Mouse (Mus musculus) stomach, embryonic 14.5 days (tissue): ENCODE results near the gene Gm13696. TPM values are rescaled to one million over a fixed set of nuclear protein-coding genes. Genes with fewer than 3 reads are reported as not detected.
"Not testable (repeated sequence)": the region's sequence is repeated elsewhere in the genome, so short reads cannot be mapped to it uniquely, and the experiment has no call there.

Experiments used
- ATAC-seq: fragments of 200-750 bp; cut with Nextera tagmentation; 2 replicates; pipeline ENCODE4 v1.8.0; 2017; ENCODE audit warnings: low read depth, moderate TSS enrichment; ENCODE audit not compliant: insufficient number of reproducible peaks, insufficient read depth, low FRiP score
- H3K27ac ChIP-seq: fragments of 300-500 bp; sonication (generic); 2 replicates; pipeline ENCODE4 v1.5.1; 2014; ENCODE audit warnings: mild to moderate bottlenecking, low read length, moderate library complexity, mixed read lengths
- H3K27me3 ChIP-seq: fragments of 300-500 bp; sonication (generic); 2 replicates; pipeline ENCODE4 v1.6.1; 2014; ENCODE audit warnings: low read length, control low read depth, mixed read lengths; ENCODE audit not compliant: control insufficient read depth, insufficient read depth
- H3K36me3 ChIP-seq: fragments of 300-500 bp; sonication (generic); 2 replicates; pipeline ENCODE4 v1.6.1; 2014; ENCODE audit warnings: mild to moderate bottlenecking, control low read depth, low read length, moderate library complexity, mixed read lengths; ENCODE audit not compliant: control insufficient read depth, insufficient read depth
- H3K4me1 ChIP-seq: fragments of 300-500 bp; sonication (generic); 2 replicates; pipeline ENCODE4 v1.6.1; 2014; ENCODE audit warnings: low read length, control low read depth, mixed read lengths; ENCODE audit not compliant: control insufficient read depth, insufficient read depth
- H3K4me2 ChIP-seq: fragments of 300-500 bp; sonication (generic); replicated peaks from 2 replicates; pipeline ENCODE4 v1.6.1; 2014; ENCODE audit warnings: low read depth, low read length, control low read depth
- H3K4me3 ChIP-seq: fragments of 300-500 bp; sonication (generic); 2 replicates; pipeline ENCODE4 v1.5.1; 2014; ENCODE audit warnings: low read depth, low read length, control low read depth
- H3K9ac ChIP-seq: fragments of 300-500 bp; sonication (generic); replicated peaks from 2 replicates; pipeline ENCODE4 v1.6.1; 2014; ENCODE audit warnings: low read depth, mild to moderate bottlenecking, control low read depth, low read length, moderate library complexity, mixed read lengths
- H3K9me3 ChIP-seq: fragments of 300-500 bp; sonication (generic); 2 replicates; pipeline ENCODE4 v1.6.1; 2016; ENCODE audit warnings: low read depth, low read length, control low read depth; ENCODE audit not compliant: control insufficient read depth
- whole genome bisulfite sequencing: fragments of 180-500 bp; shearing (Covaris S2); extraction: QIAGEN DNeasy Blood & Tissue Kit; methylation state at CpG from one replicate; pipeline ENCODE4 v1.1.7; 2014; 5-methylcytosine and 5-hydroxymethylcytosine counted together
- polyA plus RNA-seq: library from polyadenylated mRNA; unstranded; fragments of >200 nt; fragmentation: Nextera tagmentation; extraction: Ambion mirVana; gene quantifications from 2 replicates; pipeline ENCODE4 v1.2.1, GENCODE M21; 2014

Gm13696 gene
- not detected in 2 replicates for polyA plus RNA-seq

DNA sequence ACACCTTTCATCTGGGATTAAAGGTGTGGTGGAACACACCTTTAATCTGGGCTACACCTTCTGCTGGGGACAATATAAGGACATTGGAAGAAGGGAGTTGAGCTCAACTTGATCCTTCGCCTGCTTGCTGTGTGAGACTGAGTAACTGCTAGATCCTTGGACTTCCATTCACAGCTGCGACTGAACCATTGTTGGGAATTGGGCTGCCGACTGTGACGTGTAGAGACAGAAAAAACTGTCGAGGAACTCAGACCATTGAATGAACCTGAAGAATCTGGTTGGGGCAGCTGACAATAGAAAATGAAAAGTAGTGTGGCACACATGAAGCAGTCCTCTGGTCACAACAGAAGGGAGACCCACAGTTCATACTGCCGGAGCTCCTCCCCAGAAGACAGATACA lies at the start of gene Gm13696:
Gene Gm13696 (plus strand): TSS at position 301 of the 400 bp plus-strand sequence.
- not testable (repeated sequence) for H3K4me2 ChIP-seq, H3K9ac ChIP-seq, H3K27ac ChIP-seq, ATAC-seq, H3K9me3 ChIP-seq, H3K4me1 ChIP-seq, H3K27me3 ChIP-seq, H3K36me3 ChIP-seq, H3K4me3 ChIP-seq
- no CpG with 5 or more reads among the region's 6 CpGs for WGBS

DNA sequence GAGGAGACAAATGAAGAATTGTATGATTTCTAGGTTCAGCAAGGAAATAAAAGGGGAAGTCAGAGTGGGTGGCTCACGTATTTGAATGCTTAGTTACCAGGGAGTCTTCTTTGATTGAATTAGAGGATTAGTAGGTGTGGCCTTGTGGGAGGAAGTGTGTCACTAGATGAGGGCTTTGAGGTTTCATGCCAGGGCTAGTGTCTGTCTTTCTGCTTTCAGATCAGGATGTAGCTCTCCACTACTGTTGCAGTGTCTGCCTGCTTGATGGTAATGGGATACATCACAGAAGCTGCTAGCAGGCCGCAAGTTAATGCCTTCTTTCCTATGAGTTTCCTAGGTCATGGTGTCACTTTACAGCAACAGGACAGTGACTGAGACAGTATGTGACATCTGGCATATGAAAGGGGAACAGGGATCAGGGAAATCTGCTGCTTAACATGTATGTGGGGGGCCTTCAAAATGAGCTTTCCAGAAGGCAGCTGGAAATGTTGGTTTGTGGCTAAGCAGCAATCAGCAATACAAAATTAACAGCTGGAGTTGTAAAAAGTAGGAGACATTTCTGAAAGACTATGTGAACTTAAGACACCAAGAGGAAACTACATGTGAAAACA lies 43.3 kb upstream of the Gm13696 start:
- 52% methylated on average over 2 of the region's 2 CpGs for WGBS
- Histone ChIP-seq H3K27me3 (no peaks in the 10 kb centered on the region), H3K9ac (no peak overlapping the region), H3K9me3 (no peaks in the 10 kb centered on the region), H3K4me2 (no peak overlapping the region), H3K4me3 (no peak overlapping the region), H3K27ac (no peak overlapping the region), H3K4me1 (no peaks in the 10 kb centered on the region), H3K36me3 (no peaks in the 10 kb centered on the region)
- no peak for ATAC-seq

DNA sequence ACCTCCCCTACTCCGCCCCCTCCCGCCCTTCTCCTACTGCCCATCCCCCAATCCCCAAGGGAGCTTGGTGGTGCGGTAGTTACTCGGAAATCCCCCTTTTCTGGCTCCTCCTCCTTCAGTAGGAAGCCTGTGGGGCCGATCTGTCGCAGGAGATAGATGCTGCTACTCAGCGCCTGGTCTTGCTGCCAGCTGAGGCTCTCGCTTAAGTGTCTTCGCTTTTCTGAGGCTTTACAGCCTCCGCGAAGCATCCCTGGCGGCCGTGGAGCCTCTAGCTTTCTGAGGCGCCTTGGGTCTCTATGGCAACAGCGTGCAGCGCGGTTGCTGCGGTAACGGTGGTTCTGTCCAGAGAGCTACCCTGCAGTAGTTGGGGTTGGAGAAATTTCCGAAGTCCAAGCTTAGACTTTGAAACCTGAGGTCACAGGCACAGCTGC lies 32.0 kb upstream of the Gm13696 start, which contains the start of gene Zswim2:
Gene Zswim2 (minus strand): TSS at position 298 of the 431 bp plus-strand sequence.
- WGBS = 2% methylated on average over 20 of the region's 20 CpGs
- Histone ChIP-seq H3K9me3 (no peaks in the 10 kb centered on the region), H3K36me3 (no peaks in the 10 kb centered on the region), H3K27ac (no peak within 1 kb of the TSS), H3K4me3 (no peak within 1 kb of the TSS), H3K27me3 (no peaks in the 10 kb centered on the region), H3K4me2 (peak within 1 kb of the TSS; percentile 34), H3K9ac (no peak within 1 kb of the TSS), H3K4me1 (no peaks in the 10 kb centered on the region)
- ATAC-seq = peak; percentile 71; the same call in 1 of the 2 replicates

DNA sequence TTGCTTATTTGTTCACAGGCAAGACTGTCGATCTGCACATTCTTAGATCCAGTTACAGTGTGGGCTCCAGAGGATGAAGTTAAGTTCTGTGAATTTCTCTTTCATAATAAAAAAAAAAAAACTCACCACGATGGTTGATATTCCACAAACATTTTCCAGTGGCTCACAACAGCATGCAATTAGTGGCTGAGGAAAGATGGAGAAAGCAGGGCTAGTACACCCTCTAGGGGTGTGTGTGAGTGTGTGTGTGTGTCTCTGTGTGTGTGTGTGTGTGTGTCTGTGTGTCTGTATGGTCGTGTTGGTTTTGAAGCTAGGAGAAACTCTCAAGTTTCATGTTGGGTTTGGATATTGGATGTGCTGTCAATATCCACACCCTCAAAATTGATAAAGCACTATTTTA lies 31.5 kb upstream of the Gm13696 start:
- Histone ChIP-seq H3K9me3 (no peaks in the 10 kb centered on the region), H3K27ac (no peak overlapping the region), H3K4me2 (peak overlapping the region; percentile 34), H3K4me1 (no peaks in the 10 kb centered on the region), H3K36me3 (no peaks in the 10 kb centered on the region), H3K9ac (no peak overlapping the region), H3K27me3 (no peaks in the 10 kb centered on the region), H3K4me3 (no peak overlapping the region)
- WGBS = 40% methylated on average over 3 of the region's 3 CpGs
- no peak for ATAC-seq

DNA sequence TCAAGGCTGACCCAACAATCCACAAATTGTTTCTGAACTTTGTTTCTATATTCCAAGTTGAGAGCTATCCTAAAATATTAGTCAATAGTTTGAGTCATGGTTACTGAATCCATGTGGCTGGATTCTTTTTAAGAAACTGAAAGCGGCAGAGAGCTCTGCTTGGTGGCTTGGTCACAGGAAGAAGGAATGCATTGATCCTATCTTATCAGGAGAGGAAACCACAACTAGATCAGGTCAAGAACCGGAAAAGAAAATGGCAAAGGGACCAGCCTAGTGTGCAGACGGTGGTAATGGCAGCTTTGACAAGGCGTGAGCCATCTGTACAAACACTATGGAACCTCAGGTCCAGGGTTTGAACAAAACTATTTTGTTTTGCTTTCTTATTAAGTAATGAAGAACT lies 31.1 kb upstream of the Gm13696 start:
- no peak overlapping the region for H3K27ac ChIP-seq
- H3K9ac ChIP-seq = no peak overlapping the region
- H3K4me2 ChIP-seq = no peak overlapping the region
- no peaks in the 10 kb centered on the region for H3K4me1 ChIP-seq
- no peaks in the 10 kb centered on the region for H3K36me3 ChIP-seq
- H3K27me3 ChIP-seq = no peaks in the 10 kb centered on the region
- 56% methylated on average over 4 of the region's 4 CpGs for WGBS
- no peaks in the 10 kb centered on the region for H3K9me3 ChIP-seq
- no peak for ATAC-seq
- H3K4me3 ChIP-seq = no peak overlapping the region

DNA sequence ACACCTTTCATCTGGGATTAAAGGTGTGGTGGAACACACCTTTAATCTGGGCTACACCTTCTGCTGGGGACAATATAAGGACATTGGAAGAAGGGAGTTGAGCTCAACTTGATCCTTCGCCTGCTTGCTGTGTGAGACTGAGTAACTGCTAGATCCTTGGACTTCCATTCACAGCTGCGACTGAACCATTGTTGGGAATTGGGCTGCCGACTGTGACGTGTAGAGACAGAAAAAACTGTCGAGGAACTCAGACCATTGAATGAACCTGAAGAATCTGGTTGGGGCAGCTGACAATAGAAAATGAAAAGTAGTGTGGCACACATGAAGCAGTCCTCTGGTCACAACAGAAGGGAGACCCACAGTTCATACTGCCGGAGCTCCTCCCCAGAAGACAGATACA lies 17.5 kb upstream of the Gm13696 start, which contains the start of gene Gm13698:
Gene Gm13698 (plus strand): TSS at position 301 of the 400 bp plus-strand sequence.
- not testable (repeated sequence) for ATAC-seq, H3K27me3 ChIP-seq, H3K27ac ChIP-seq, H3K4me1 ChIP-seq, H3K9me3 ChIP-seq, H3K4me2 ChIP-seq, H3K4me3 ChIP-seq, H3K9ac ChIP-seq, H3K36me3 ChIP-seq
- WGBS = no CpG with 5 or more reads among the region's 6 CpGs

DNA sequence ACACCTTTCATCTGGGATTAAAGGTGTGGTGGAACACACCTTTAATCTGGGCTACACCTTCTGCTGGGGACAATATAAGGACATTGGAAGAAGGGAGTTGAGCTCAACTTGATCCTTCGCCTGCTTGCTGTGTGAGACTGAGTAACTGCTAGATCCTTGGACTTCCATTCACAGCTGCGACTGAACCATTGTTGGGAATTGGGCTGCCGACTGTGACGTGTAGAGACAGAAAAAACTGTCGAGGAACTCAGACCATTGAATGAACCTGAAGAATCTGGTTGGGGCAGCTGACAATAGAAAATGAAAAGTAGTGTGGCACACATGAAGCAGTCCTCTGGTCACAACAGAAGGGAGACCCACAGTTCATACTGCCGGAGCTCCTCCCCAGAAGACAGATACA lies 11.7 kb upstream of the Gm13696 start, which contains the start of gene Gm13693:
Gene Gm13693 (plus strand): TSS at position 301 of the 400 bp plus-strand sequence.
- not testable (repeated sequence) for H3K4me1 ChIP-seq, H3K9ac ChIP-seq, H3K36me3 ChIP-seq, H3K4me2 ChIP-seq, H3K4me3 ChIP-seq, ATAC-seq, H3K27me3 ChIP-seq, H3K9me3 ChIP-seq, H3K27ac ChIP-seq
- no CpG with 5 or more reads among the region's 6 CpGs for WGBS

DNA sequence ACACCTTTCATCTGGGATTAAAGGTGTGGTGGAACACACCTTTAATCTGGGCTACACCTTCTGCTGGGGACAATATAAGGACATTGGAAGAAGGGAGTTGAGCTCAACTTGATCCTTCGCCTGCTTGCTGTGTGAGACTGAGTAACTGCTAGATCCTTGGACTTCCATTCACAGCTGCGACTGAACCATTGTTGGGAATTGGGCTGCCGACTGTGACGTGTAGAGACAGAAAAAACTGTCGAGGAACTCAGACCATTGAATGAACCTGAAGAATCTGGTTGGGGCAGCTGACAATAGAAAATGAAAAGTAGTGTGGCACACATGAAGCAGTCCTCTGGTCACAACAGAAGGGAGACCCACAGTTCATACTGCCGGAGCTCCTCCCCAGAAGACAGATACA lies 5.9 kb upstream of the Gm13696 start, which contains the start of gene Gm13695:
Gene Gm13695 (plus strand): TSS at position 301 of the 400 bp plus-strand sequence.
- not testable (repeated sequence) for H3K4me1 ChIP-seq, H3K9me3 ChIP-seq, H3K36me3 ChIP-seq, H3K4me3 ChIP-seq, H3K9ac ChIP-seq, H3K27me3 ChIP-seq, H3K4me2 ChIP-seq, ATAC-seq, H3K27ac ChIP-seq
- no CpG with 5 or more reads among the region's 6 CpGs for WGBS

DNA sequence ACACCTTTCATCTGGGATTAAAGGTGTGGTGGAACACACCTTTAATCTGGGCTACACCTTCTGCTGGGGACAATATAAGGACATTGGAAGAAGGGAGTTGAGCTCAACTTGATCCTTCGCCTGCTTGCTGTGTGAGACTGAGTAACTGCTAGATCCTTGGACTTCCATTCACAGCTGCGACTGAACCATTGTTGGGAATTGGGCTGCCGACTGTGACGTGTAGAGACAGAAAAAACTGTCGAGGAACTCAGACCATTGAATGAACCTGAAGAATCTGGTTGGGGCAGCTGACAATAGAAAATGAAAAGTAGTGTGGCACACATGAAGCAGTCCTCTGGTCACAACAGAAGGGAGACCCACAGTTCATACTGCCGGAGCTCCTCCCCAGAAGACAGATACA lies 5.7 kb downstream of the Gm13696 start, which contains the start of gene Gm13694:
Gene Gm13694 (plus strand): TSS at position 301 of the 400 bp plus-strand sequence.
- ATAC-seq, H3K9me3 ChIP-seq, H3K9ac ChIP-seq, H3K4me1 ChIP-seq, H3K27me3 ChIP-seq, H3K27ac ChIP-seq, H3K4me3 ChIP-seq, H3K36me3 ChIP-seq, H3K4me2 ChIP-seq: not testable (repeated sequence)
- no CpG with 5 or more reads among the region's 6 CpGs for WGBS
